Mouse (Mus musculus) A20 (cell line): ENCODE measurements around the gene Ddx24.
"Not testable (repeated sequence)": the region's sequence is repeated elsewhere in the genome, so short reads cannot be mapped to it uniquely, and the experiment has no call there.

Source experiments
- DNase-seq: peaks from one replicate; pipeline ENCODE4 v3.0.0-alpha.2; 2011; ENCODE audit warnings: low read depth, low spot score

The Ddx24 gene

GRCm38 (mm10) chr12:103425729-103426470 lies at the start of gene Ddx24:
Gene Ddx24, minus strand, starts transcription at chr12:103425830.
- peak; percentile 98 for DNase-seq

- no peak for DNase-seq
These were observed 48.9 kb upstream of the Ddx24 start for GRCm38 (mm10) chr12:103474481-103474880.

GRCm38 (mm10) chr12:103457140-103457539 lies 31.5 kb upstream of the Ddx24 start, which contains the start of gene Ifi27l2b:
Gene Ifi27l2b, minus strand, starts transcription at chr12:103457223.
- no peak for DNase-seq

GRCm38 (mm10) chr12:103456727-103457126 lies 31.1 kb upstream of the Ddx24 start:
- not testable (repeated sequence) for DNase-seq

GRCm38 (mm10) chr12:103453361-103453760 lies 27.7 kb upstream of the Ddx24 start:
- DNase-seq: no peak

GRCm38 (mm10) chr12:103445060-103445459 lies 19.4 kb upstream of the Ddx24 start:
- no peak for DNase-seq

GRCm38 (mm10) chr12:103444261-103444660 lies 18.6 kb upstream of the Ddx24 start:
- DNase-seq: not testable (repeated sequence)

GRCm38 (mm10) chr12:103443524-103443923 lies 17.9 kb upstream of the Ddx24 start, which contains the start of gene Ifi27l2a:
Gene Ifi27l2a, minus strand, starts transcription at chr12:103443680.
- DNase-seq: peak; percentile 75

- DNase-seq: no peak
These were observed 12.0 kb upstream of the Ddx24 start for GRCm38 (mm10) chr12:103437601-103438000.

GRCm38 (mm10) chr12:103434861-103435260 lies 9.2 kb upstream of the Ddx24 start:
- DNase-seq: no peak

GRCm38 (mm10) chr12:103433986-103434731 lies 8.5 kb upstream of the Ddx24 start, which contains the start of gene Ifi27:
Gene Ifi27, plus strand, starts transcription at chr12:103434211.
- DNase-seq: peak; percentile 12

GRCm38 (mm10) chr12:103433430-103433829 lies 7.8 kb upstream of the Ddx24 start:
- DNase-seq: no peak

GRCm38 (mm10) chr12:103426710-103427109 lies 1.1 kb upstream of the Ddx24 start:
- no peak for DNase-seq

GRCm38 (mm10) chr12:103425016-103425728 lies 458 bp downstream of the Ddx24 start:
- no peak for DNase-seq

- no peak for DNase-seq
These were observed 17.5 kb downstream of the Ddx24 start for GRCm38 (mm10) chr12:103408144-103408543.

- DNase-seq: no peak
These were observed 17.9 kb downstream of the Ddx24 start, which contains the start of gene 9330161L09Rik for GRCm38 (mm10) chr12:103407720-103408119. Gene 9330161L09Rik, minus strand, starts transcription at chr12:103407820.

- no peak for DNase-seq
These were observed 21.5 kb downstream of the Ddx24 start for GRCm38 (mm10) chr12:103404131-103404530.

- DNase-seq: no peak
These were observed 28.9 kb downstream of the Ddx24 start for GRCm38 (mm10) chr12:103396751-103397150.

GRCm38 (mm10) chr12:103395486-103396275 lies 29.9 kb downstream of the Ddx24 start:
- peak; percentile 18 for DNase-seq

GRCm38 (mm10) chr12:103393528-103393927 lies 32.1 kb downstream of the Ddx24 start:
- no peak for DNase-seq

- DNase-seq: no peak
These were observed 34.5 kb downstream of the Ddx24 start for GRCm38 (mm10) chr12:103391098-103391497.
